Mouse (Mus musculus) ZHBTc4 (cell line): ENCODE data around the gene Cux1.
A peak's percentile ranks its signal among the peaks of the same experiment; 100 is the strongest.

Experiments
- DNase-seq: peaks from one replicate; pipeline ENCODE4 v3.0.0-alpha.2; 2011; ENCODE audit warnings: low read depth, low spot score

Gene Cux1

DNA sequence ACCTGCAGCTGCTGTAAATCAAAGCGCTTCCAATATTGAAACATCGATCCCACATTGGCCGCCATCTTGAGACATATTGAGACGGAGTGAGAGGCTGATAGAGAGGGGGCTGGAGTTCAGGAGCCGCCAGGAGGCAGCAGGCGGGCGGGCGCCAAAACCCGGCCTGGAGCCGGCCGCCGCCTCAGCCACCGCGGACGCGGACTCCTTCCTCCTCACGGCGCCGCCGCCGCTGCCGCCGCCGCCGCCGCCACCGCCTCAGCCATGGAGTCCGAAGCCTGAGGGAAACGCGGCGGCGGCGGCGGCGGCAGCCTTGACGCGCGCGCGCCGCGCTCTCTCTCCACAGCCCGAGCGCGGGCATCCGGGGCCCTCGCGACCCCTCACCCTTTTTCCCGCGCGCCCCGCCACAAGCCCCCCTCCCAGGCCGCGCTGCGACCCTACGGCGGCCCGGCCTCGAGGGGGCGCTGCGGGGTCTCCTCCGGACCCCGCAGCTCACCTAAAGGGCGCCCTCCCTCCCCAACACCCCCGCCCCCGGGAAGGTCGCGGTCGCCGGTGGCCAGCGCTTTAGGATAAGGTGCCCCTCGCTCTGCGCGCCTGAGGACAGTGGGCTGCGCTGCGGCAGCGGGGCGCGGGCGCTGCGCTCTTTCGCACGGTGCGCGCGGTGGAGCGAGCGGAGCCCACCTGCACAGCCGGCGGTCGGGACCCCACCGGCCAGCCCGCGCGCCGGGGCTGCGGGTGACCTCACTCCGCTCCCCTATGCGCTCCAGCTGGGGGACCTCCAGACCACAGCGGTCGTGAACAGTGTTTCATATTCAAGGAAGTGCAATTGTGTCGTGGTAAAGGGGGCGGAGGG lies at the start of gene Cux1:
Gene Cux1, minus strand, starts transcription at position 315 of the 850 bp plus-strand sequence.
- DNase-seq = peak; percentile 94

DNA sequence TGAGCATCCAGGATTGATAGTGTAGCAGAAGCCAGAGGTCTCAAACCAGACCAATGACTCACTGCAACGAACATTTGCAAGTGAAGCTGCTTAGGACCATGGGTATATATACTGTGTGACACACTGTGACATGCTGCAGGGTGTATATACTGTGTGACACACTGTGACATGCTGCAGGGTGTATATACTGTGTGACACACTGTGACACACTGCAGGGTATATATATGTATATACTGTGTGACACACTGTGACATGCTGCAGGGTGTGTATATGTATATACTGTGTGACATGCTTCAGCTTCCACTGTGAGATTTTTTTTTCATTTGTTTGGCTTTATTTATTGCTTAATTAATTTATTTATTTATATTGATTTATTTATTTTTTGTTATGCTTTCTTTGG lies 45.1 kb upstream of the Cux1 start:
- no peak for DNase-seq

DNA sequence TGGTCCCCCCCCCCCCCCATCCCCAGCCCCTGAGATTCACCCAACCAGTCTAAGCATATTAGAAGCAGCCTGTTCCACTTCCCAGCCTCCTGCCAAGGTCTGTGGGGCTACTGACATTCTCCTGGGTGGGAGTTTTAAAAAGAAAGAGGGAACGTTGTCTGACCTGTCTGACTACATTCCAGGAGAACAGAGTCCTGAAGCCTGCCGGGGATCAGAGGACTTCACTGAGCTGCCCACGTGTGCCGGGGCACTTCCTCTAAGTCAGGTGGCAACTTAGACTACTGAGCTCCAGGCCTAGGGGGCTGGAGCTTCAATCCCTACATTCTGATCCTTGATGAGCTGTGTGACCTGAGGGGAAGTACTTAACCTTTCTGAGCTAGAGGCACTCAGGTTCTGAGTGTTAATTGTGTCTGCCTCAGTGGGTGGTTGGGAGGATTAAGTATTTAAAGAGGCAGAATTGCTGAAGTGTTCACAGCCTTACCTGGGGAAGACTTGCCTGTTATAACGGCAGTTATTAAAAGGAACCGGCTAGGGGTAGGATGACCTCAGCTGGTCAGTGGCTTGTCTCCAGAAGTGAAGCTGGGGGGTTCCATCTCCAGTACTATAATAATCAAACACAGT lies 41.6 kb upstream of the Cux1 start:
- DNase-seq = peak; percentile 32

DNA sequence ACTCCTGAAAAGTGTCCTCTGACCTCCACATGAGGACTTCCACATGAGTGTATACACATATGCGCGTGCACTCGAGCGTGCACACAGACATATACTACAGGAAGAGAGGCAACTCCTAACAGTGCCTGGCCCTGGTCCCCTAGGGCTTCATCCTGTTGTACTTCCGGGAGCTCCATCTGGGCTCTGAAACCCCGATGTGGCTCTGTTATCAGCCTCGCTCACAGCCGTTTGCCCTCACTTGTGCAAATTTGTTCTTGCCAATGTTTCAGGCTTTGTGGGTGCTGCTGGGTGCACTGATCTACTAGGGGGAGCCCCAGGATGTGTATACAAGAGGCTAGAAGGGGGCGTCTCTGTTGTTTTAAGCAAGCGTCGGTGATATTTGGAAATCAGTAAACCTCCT lies 37.9 kb upstream of the Cux1 start:
- no peak for DNase-seq

DNA sequence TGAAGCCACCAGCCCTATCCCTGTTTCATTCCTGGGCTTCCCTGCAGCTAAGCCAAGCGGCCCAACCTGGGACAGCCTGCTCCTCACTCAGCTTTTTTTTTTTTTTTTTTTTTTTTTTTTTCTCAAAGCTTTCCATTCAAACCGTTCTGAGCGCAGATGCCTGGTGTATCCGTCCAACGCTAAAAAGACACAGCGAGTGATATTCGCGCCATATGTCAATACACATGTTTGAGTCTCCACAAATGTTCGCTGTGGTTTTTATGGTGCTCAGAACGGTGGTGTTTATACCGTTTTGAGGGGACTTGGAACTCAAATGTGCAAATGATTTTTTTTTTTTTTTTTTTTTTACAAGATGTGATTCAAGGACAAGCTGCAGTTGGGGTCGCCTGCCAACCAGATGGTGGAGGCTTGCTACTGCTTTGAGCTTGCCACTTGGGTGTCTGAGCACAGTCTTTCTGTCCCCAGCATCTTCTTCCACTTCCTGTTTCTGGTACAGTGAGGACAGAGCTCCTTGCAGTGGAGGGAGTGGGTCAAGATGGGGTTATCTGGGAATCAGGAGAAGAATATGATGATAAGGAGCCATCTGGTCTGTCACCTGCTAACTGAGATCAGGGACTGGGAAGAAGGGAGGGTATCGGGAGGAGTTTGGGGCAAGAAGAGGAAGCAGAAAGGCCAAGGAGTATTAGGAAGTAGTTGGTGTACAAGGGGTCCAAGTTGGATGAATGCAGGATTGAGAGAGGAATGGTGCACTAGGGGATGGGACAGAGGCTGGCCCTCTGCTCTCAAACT lies 36.1 kb upstream of the Cux1 start:
- DNase-seq = no peak

DNA sequence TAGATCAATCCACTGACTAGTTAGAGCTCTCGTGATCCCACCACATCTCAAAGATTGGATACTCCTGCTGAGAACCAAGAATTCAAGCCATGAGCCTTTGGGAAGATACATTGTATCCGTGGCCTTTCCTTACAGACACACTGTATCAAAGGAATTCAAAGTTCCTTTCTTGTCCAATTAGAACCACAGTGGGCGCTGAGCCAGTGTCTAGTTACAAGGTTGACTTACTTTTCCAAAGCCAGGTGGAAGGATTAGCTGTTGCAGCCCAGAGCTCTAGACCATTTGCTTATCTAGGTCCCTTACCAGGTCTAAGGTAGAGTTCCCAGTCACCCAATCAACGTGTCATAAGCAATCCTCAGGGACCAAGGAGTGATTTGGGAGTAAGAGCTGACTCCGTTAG lies 33.2 kb upstream of the Cux1 start:
- DNase-seq = no peak

DNA sequence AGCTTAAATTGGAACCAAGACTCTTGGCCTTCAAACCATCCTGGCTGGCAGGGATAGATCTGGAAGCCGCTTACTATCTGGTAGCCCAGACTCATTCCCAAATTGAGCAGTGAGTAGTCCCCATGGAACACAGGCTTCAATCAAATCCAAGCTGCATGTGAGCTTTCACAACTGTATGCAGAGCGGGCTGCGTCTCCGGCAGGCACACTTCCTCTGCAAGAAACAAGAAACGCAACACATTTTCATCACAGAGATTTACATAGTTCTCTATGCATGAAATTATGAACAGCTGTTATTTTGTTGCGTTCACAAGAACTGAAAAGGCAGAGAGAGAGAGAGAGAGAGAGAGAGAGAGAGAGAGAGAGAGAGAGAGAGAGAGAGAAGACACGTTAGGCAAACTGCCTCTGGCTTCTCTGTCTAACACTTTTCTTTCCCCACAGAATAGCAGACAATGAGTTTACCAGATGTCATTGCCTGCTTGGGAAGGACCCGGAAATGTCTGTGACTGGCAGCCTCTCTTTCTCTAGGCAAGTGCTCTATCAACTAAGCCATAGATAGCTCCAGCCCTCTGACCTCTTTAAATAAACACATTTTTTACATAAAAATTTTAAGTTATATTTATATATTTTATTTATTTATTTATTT lies 27.7 kb upstream of the Cux1 start:
- no peak for DNase-seq

DNA sequence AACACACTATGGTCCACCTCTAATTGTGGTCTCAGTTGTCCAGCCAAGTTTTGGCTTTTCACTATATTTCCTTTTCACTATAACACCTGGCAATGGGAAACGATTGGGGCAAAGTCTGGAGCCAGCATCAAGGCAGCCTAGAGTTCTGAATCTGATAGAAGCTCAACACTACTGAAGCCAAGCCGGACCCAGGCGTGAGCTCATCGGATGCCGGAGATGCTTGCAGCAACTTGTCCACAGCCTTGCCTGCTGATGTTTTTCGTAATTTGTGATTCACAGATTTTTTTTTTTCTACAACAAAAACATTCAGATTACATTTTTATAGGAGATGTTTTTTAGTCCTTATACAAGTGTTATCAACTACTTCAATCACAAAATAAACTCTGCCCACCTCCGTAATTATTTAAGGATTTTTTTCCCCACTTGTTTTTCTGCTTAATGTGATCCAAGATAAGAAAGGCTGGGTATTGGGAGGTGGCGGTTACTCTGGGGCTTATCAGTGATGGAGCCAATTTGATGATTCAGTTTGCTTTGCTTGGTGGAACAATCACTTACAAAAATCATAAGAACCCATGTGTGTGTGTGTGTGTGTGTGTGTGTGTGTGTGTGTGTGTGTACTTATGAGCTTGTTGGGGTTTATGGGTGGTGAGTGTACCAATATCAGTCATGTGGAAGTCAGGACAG lies 24.7 kb upstream of the Cux1 start:
- DNase-seq = no peak

DNA sequence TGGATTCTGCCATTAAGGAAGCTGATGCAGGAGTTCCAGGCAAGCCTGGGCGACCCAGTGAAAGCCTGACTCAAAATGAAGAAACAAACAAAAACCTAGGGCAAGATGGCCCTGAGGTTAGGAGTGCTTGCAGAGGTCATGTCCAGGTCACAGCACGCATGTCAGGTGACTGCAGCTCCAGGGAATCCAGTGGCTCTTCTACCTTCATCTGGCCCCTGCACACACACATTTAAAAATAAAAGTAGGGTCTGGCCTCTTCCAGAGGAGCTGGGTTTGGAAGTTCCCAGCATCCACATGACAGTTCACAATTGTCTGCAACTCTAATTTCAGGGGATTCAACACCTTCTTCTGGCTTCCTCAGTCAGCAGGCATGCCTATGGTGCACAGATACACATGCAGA lies 21.7 kb upstream of the Cux1 start:
- peak; percentile 43 for DNase-seq

DNA sequence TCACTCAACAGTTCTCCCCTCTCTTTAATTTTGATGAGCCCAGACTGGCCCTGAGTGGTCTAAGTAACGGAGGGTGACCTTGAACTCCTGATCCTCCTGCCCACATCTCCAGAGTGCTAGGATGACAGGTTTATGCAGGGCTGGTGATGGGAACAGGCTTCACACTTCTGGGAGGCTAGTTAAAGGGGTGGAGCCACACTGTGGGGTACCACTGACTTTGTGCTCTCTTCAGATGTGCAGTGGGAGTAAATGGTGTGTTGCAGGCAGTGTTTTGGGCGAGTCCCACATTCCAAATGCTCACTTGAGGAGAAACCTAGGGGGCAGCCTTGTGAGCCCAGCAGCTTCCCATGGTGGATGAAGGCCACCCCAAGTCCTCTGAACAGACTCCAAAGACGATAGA lies 21.2 kb upstream of the Cux1 start:
- peak; percentile 12 for DNase-seq

DNA sequence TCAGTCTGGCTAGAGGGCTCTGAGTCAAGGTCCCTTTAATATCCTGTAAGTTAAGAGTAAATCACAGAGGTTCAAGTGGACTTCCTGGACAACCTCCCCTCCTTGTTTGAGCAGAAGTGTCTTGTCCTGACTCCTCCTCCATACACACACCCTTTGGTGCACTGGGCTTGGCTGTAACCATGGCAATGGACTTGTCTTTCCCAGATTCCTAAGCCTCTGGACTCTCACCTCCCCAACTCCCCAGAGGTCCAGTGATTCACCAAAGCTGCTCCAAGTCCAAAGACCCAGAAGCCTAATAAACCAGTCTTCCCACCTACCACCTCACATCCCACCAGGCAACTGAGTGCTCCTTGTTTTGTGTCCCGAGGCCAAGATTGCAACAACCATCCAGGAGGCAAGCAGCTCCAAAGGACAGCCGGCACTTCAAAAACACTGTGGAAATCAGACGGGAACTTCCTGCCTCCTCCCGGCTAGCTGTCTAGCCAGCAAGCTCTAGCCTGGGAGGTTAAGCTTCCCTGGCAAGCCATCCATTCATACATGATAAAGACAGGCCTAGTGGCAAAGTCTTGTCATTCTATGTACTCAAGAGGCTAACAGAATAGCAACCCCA lies 17.5 kb upstream of the Cux1 start:
- peak; percentile 72 for DNase-seq

DNA sequence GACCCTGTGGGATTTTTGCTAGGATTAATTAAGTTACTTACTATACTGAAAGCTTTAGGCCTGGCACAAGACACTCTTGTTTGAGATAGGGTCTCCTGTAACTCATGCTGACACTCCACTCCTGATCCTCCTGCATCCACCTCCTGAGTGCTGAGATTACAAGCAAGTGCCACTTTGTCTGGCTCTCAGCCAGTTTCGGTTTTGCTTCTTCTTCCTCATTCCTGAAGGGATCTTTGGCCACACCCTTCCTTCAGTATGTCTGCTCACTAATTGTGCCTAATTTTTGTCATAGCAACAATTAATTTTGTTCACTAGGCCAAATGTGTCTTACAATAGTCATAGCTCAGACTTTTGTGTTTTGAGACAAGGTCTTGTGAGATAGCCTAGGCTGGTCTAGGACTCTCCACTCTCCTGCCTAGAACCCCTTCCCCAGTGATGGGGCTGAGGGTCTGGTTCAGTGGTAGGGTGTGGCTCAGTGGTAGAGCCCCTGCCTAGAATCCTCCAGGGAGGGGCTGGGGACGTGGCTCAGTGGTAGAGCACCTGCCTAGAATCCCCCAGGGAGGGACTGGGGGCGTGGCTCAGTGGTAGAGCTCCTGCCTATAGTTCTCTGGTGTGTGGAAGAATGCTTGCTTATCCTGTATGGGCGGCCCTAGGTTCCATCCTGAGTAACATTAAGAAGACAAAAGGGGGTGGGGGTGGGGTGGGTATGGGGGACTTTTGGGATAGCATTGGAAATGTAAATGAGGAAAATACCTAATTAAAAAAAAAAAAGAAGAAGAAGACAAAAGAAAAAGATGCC lies 16.6 kb upstream of the Cux1 start:
- peak; percentile 63 for DNase-seq

DNA sequence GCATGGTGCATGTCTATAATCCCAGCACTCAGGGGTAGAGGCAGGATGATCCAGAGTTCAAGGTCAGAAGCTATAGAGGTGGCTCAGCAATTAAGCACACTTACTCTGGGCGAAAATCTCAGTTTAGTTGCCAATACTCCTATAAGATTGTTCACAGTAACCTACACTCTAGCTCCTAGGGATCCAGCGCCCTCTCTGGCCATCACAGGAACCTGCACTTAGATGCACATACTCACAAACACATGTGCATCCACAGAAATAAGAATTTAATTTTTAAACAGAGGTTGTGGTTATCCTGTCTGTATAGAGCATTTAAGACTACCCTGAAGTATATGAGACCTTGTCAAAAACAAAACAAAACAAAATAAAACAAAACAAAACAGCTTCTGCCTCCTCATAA lies 16.0 kb upstream of the Cux1 start:
- peak; percentile 50 for DNase-seq

DNA sequence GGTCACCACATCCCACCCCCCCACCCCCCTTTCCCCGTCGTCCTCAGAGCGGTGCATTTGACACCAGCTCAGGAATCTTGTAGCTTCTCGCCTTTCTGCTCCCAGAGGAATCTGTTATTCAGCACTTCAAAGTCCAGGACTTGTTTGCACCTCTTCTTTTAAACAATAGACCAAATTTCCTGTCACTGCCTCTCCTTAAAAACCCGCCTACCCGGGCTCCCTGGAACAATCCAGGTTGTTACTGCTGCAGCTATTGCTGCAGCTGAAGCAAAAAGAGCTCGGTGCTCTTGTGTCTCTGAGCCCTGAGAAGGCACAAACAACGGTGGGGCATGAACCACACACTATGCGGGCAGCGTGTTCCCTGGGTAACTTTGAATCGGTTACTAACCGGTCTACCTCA lies 14.9 kb upstream of the Cux1 start:
- DNase-seq = peak; percentile 69

DNA sequence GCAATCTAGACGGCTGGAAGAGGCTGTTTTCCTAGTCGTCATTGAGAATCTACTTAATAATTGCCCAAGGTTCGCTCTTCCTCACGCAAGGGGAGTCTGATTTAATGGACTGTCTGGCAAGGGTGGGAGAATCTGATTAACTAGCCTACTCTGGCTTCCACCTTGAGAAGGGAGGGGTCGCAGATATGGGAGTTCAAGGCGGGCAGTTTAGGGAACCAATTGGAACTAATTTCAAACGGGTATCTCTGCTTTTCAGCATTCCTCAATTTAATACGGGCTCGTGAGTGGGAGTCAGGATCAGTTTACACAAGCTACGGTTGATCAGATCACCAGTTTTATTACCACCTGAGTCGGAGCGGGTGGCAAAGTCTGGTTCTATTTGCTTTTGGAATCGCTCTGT lies 14.3 kb upstream of the Cux1 start:
- DNase-seq = no peak

DNA sequence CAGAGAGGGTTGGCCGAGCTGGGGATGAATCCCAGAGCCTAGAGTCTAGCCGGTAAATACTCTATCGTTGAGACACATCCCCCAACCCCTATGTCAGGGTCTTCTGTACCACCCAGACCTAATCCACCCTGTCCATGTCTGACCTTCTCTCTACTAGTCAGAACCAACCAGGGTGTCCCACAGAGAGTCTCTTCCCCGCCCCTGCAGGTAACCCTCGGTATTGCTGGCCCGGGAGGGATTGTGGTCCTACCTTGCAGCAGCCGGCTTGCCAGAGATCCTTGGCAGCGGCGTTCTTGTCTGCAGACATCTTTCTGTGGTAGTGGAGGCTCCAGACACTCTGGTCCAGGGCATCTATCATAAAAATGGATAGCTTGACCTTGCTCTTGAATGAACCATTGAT lies 13.9 kb upstream of the Cux1 start:
- peak; percentile 86 for DNase-seq

DNA sequence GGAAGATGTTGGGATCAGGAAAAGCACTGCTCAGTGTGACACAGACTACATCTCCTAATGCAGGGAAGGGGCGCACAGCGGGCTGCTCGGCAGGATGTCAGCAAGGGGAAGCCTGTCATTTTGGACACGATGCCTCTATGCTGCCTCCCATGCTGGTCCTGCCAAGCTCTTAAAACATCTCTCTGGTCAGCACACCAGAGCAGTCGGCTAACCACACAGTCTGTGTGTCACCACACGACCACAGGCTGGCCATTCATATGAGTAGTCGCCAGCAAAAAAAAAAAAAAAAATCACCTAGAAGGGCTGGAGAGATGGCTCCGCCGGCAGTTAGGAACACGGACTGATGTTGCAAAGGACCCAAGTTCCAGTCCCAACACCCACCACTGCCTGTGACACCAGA lies 10.9 kb upstream of the Cux1 start:
- no peak for DNase-seq

DNA sequence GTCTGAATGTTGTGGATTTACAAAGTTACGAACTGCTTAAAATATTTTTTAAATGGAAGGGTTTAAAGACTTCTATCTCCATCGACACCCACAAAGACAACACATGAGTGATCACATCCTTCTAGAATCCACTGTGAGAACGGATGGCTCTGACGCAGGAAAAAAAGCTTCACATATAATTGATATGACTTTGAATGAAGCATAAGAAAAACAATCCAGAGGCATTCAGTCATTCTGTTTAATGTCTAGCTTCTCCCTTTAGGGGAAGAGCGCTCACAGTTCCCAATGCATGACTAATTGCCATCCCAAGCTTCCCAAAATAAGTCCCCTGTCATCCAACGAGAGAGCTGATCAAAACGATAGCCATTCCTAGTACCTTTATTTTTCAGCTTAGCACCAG lies 2.9 kb upstream of the Cux1 start:
- DNase-seq = no peak

DNA sequence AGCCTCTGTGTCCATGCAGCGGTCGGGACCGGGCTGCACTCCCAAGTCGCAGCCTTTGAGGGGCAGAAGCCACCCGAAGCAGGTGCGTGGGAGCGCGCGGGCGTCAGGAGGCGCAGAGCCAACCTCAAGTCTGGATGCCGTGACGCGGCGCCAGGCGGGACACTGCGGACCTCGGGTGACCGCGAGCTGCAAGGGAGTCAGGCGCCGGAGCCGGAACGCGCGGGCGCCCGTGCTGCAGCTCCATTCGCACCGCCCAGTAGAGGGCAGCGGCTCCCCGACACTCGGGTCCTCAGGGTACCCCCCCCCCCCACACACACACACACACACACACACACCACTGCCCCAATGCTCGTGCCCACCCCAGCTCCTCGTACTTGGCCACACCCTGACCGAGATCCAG lies 1.5 kb upstream of the Cux1 start:
- peak; percentile 61 for DNase-seq
